Mouse (Mus musculus) limb, embryonic 10.5 days (tissue): ENCODE measurements at regions not wholly inside any gene's neighbourhood (a gene's known extent, or its start where the extent isn't known, plus 50 kb on each side); places are given as distances from the start of the nearest gene placed in this dataset.
A peak's percentile ranks its signal among the peaks of the same experiment; 100 is the strongest.

Experiments
- DNase-seq: peaks from one replicate; pipeline ENCODE4 v3.0.0-alpha.2; 2017; ENCODE audit warnings: low spot score
- H3K27ac ChIP-seq: fragments of 300-500 bp; sonication (generic); 2 replicates; pipeline ENCODE4 v1.5.1; 2016; ENCODE audit warnings: mild to moderate bottlenecking
- H3K27me3 ChIP-seq: fragments of 300-500 bp; sonication (generic); 2 replicates; pipeline ENCODE4 v1.6.1; 2016; ENCODE audit warnings: low read depth, mild to moderate bottlenecking; ENCODE audit not compliant: poor library complexity, severe bottlenecking
- H3K36me3 ChIP-seq: fragments of 300-500 bp; sonication (generic); 2 replicates; pipeline ENCODE4 v1.6.1; 2016; ENCODE audit warnings: mild to moderate bottlenecking, moderate library complexity
- H3K4me1 ChIP-seq: fragments of 300-500 bp; sonication (generic); 2 replicates; pipeline ENCODE4 v1.6.1; 2016
- H3K4me3 ChIP-seq: fragments of 300-500 bp; sonication (generic); 2 replicates; pipeline ENCODE4 v1.5.1; 2016; ENCODE audit warnings: mild to moderate bottlenecking, moderate library complexity
- H3K9me3 ChIP-seq: fragments of 300-500 bp; sonication (generic); replicated peaks from 2 replicates; pipeline ENCODE4 v1.6.1; 2016; ENCODE audit warnings: mild to moderate bottlenecking
- WGBS: fragments of 180-500 bp; shearing (Covaris S2); methylation state at CpG from one replicate; pipeline ENCODE4 v1.1.7; 2016; 5-methylcytosine and 5-hydroxymethylcytosine counted together

DNA sequence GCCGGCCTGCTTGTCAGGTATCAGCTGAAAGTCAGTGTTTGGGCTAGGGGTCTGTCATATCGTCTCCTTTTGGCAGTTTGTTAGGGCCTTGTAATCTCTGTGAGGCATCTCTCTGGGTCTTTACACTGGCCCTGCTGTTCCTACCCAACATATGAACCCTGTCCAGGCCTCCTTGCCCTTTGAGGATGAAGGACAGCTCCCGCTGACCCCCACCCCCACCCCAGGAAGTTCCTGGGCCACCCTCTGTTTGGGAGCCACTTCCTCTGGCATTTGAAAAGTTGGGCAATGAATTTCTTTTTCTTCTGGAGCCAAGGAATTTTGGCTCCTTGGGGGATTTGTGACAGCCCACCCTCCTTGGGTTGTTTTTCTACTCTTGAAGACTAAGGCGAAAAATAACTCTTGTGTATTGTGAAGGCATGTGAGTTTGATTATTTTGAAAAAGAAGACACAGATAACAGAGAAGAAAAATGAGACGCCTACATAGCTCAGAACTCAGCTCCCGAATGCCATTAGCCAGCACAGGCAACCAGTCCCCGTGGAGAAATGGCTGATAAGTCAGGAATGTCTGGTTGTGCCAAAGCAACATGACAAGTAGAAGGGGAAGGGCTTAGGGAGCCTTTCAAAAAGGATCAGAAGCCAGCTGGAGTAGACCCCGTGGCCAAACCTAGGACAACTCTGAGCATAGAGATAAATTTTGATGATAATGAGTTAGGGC lies 249.5 kb downstream of the Gm49356 start:
- Histone ChIP-seq H3K36me3 (no peaks in the 10 kb centered on the region), H3K4me1 (no peaks in the 10 kb centered on the region; the same call in 1 of the 2 replicates), H3K27me3 (no peaks in the 10 kb centered on the region), H3K9me3 (no peaks in the 10 kb centered on the region), H3K4me3 (no peak overlapping the region), H3K27ac (no peak overlapping the region)
- WGBS: 62% methylated on average over 8 of the region's 8 CpGs
- no peak for DNase-seq

DNA sequence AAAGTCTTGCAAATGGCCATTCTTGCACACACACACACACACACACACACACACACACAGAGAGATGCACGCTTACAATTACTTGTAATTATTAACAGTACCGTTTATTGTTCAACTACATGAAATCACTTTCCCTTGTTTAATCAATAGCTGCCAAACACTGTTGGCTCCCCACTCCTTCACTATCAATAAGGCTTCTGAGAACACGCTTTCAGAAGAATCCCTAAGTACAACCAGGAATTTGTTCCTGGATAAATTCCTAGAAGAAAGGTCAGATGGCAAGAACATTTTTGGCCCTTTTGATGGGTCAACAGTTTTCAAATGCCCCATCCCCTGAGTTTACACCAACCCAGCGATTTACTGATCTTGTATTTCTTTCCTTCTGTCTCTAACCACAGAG lies 252.5 kb downstream of the Gm49356 start:
- no peaks in the 10 kb centered on the region for H3K36me3 ChIP-seq
- H3K27ac ChIP-seq: no peak overlapping the region
- no peaks in the 10 kb centered on the region for H3K27me3 ChIP-seq
- no peak overlapping the region for H3K4me3 ChIP-seq
- DNase-seq: no peak
- 87% methylated on average over 4 of the region's 4 CpGs for WGBS
- peaks cover 6% of the 10 kb centered on the region for H3K4me1 ChIP-seq
- no peaks in the 10 kb centered on the region for H3K9me3 ChIP-seq

DNA sequence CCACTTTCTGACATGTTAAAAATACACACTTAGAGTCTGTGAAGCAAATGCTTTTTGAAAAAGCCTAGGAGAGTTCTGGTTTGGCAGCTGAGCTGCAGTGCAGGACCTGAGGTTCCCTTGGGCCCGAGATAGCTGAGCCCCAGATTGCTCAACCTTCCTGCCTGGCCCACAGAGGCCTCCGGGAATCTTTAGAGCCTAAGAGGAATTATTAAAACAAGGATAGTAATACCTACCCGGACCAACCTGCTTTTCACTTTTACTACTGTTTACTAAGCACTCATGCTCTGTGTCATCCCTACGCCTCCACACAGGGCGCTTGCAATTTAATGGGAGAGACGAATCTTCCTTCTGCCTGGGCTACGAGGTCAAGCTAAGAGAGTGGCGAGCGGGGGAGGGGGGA lies 253.4 kb downstream of the Gm49356 start:
- no peaks in the 10 kb centered on the region for H3K9me3 ChIP-seq
- H3K4me3 ChIP-seq: no peak overlapping the region
- WGBS: 77% methylated on average over 9 of the region's 9 CpGs
- H3K27ac ChIP-seq: no peak overlapping the region
- H3K27me3 ChIP-seq: no peaks in the 10 kb centered on the region
- H3K4me1 ChIP-seq: peaks cover 12% of the 10 kb centered on the region
- no peak for DNase-seq
- no peaks in the 10 kb centered on the region for H3K36me3 ChIP-seq

DNA sequence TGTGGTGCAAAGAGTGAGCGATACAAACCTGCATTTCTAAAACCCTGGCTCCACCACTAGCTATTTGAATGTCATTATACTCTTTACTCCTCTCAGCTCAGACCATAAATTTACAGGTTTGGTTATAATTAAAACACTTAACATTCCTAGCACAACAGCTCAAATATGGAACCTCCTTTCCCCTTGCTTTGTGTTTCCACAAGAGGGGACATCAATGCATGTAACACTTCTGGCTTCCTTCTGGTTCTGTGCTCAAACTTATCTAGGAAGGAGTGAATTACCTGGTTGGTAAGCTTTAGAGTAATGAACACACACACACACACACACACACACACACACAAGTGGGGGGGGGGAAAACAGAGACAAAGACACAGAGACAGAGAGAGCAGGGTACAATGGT lies 254.8 kb downstream of the Gm49356 start:
- DNase-seq: no peak
- Histone ChIP-seq H3K36me3 (no peaks in the 10 kb centered on the region), H3K4me3 (no peak overlapping the region), H3K27ac (no peak overlapping the region), H3K27me3 (no peaks in the 10 kb centered on the region), H3K9me3 (no peaks in the 10 kb centered on the region), H3K4me1 (peaks cover 12% of the 10 kb centered on the region)
- 98% methylated on average over 1 of the region's 1 CpGs for WGBS

DNA sequence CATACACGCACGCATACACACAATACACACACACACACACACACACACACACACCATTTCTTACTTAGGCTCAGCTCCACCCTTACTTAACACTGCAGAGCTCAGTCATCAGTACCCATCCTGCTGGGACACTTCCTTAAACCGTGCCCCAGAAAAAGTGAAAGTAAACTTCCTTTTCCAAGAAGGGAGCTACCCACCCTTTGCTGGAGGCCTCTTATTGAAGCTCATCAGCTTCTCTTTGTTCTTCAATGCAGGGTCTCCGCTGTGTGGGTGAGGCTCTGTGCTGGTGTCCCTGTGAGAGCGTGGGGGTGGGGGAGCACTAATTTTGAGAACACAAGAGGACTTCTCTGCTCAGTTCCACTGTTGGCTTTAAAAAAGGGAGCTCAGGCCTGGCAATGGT lies 256.6 kb downstream of the Gm49356 start:
- Histone ChIP-seq H3K27ac (peak overlapping the region; percentile 59), H3K4me1 (peaks cover 12% of the 10 kb centered on the region), H3K4me3 (no peak overlapping the region), H3K27me3 (no peaks in the 10 kb centered on the region), H3K9me3 (no peaks in the 10 kb centered on the region), H3K36me3 (no peaks in the 10 kb centered on the region)
- DNase-seq: no peak
- WGBS: 80% methylated on average over 5 of the region's 5 CpGs

DNA sequence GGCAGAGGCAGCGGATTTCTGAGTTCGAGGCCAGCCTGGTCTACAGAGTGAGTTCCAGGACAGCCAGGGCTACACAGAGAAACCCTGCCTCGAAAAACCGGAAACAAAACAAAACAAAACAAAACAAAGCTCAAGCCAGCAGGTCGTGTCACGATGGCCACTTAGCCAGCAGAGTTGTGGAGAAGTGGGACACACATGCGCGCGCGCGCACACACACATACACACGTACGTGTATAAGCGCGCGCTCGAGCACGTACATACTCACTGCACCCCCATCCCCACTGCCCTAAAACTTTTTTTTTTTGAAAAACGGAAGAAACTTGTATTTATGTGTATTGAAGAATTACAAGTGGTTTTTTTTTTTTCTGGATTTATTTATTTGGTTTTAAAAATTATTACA lies 257.0 kb downstream of the Gm49356 start:
- 89% methylated on average over 19 of the region's 19 CpGs for WGBS
- peak overlapping the region; percentile 59 for H3K27ac ChIP-seq
- H3K4me1 ChIP-seq: peaks cover 12% of the 10 kb centered on the region
- no peaks in the 10 kb centered on the region for H3K36me3 ChIP-seq
- no peaks in the 10 kb centered on the region for H3K27me3 ChIP-seq
- H3K9me3 ChIP-seq: no peaks in the 10 kb centered on the region
- no peak for DNase-seq
- no peak overlapping the region for H3K4me3 ChIP-seq

DNA sequence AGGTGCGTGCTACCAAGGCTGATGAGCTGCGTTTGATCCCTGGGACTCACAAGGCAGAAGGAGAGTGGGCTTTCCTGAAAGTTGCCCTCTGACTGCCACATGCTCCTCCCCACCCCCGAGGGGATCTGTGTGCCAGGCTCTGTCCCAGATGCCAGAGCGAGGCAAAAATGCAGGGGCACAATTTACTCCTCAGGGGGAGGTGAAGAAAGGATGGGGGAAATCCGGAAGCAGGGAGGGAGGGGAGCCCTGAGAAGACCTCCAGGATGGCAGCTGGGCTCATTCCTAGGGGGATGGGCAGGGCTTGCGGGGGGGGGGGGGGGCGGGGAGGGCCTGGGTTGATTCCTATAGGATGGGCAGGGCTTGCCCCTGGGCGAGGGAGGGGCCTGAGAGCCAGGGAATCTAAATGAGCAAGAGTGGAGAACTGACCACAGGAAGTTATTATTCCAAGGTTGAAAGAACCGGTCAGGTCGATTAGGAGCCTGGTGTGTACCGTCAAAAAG lies 257.5 kb downstream of the Gm49356 start:
- peak overlapping the region; percentile 29; the same call in 1 of the 2 replicates for H3K4me3 ChIP-seq
- H3K27ac ChIP-seq: peak overlapping the region; percentile 75
- no peaks in the 10 kb centered on the region for H3K9me3 ChIP-seq
- DNase-seq: peak; percentile 40
- no peaks in the 10 kb centered on the region for H3K36me3 ChIP-seq
- WGBS: 16% methylated on average over 10 of the region's 11 CpGs
- no peaks in the 10 kb centered on the region for H3K27me3 ChIP-seq
- H3K4me1 ChIP-seq: peaks cover 12% of the 10 kb centered on the region

DNA sequence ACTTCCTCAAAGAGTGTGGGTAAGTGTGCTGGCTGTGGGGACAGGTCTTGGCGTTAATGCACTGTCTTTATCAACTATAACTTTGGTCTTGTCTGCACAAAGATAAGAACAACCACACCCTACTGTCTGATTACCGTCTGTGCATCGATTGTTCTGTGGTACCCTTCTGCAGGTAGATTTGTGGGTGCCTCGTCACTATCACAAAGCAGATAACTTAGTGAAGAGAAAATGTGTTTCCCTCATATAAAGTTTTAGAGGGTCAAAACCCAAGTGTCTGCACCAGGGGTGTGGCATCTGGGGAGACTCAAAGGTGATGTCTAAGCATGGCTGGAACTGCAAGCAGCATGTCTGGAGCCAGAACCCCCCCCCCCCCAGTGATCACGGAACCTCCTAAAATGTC lies 259.4 kb downstream of the Gm49356 start:
- H3K27me3 ChIP-seq: no peaks in the 10 kb centered on the region; the same call in 1 of the 2 replicates
- WGBS: 88% methylated on average over 5 of the region's 5 CpGs
- DNase-seq: no peak

DNA sequence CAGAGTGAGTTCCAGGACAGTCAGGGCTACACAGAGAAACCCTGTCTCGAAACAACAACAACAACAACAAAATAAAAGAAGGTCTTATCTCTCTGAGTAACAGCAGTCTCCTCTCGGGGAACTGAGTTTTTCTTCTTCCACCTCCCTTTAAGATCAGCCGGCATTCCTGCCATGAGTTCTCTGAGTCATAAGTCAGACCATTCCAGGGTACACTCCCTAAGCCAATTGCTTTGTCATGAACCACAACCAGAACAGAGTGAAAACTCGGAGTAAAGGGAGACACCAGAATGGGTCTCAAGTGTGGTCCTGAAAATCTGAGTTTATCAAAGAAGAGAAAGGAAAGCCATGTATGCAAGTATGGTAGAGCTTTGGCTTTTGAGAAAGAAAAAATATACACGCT lies 262.4 kb downstream of the Gm49356 start:
- no peaks in the 10 kb centered on the region for H3K9me3 ChIP-seq
- peaks cover 9% of the 10 kb centered on the region for H3K27me3 ChIP-seq
- DNase-seq: no peak
- H3K4me3 ChIP-seq: no peak overlapping the region
- no peaks in the 10 kb centered on the region for H3K36me3 ChIP-seq
- H3K4me1 ChIP-seq: peaks cover 17% of the 10 kb centered on the region
- no peak overlapping the region for H3K27ac ChIP-seq
- WGBS: 85% methylated on average over 5 of the region's 5 CpGs

More for the DNA sequence above, 259.4 kb downstream of the Gm49356 start:
- Histone ChIP-seq H3K36me3 (no peaks in the 10 kb centered on the region), H3K9me3 (no peaks in the 10 kb centered on the region), H3K27ac (no peak overlapping the region), H3K4me1 (peaks cover 12% of the 10 kb centered on the region), H3K4me3 (no peak overlapping the region)

DNA sequence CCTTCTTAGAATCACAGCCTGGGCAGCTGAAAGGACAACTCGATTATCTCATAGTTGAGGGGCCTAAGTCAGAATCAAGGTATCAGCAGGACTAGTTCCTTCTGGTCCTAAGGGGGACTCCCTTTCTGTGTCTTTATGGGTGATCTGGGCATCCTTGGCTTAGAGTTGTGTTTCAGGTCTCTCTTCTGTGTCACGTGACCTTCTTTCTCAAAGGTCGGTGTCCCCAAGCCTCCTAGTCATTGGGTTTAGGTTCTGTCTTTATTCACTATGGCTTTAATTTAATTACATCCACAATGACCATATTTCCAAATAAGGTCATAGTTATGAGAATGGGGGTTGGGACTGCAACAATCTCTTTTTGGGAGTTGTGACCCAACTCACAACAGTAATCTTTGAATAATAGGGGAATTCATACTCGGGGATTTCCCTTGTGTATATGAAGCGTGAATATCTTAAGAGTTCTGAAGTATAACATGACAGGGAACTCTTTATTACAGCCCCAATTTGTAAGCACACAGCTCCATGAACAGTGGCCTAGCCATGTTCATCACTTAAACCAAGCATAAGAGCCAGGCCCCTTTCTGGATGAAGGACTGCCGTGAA lies 263.8 kb downstream of the Gm49356 start:
- peaks cover 9% of the 10 kb centered on the region for H3K27me3 ChIP-seq
- no peak overlapping the region for H3K4me3 ChIP-seq
- H3K9me3 ChIP-seq: no peaks in the 10 kb centered on the region
- DNase-seq: no peak
- peaks cover 10% of the 10 kb centered on the region for H3K4me1 ChIP-seq
- WGBS: 94% methylated on average over 6 of the region's 6 CpGs
- H3K27ac ChIP-seq: no peak overlapping the region
- H3K36me3 ChIP-seq: no peaks in the 10 kb centered on the region

DNA sequence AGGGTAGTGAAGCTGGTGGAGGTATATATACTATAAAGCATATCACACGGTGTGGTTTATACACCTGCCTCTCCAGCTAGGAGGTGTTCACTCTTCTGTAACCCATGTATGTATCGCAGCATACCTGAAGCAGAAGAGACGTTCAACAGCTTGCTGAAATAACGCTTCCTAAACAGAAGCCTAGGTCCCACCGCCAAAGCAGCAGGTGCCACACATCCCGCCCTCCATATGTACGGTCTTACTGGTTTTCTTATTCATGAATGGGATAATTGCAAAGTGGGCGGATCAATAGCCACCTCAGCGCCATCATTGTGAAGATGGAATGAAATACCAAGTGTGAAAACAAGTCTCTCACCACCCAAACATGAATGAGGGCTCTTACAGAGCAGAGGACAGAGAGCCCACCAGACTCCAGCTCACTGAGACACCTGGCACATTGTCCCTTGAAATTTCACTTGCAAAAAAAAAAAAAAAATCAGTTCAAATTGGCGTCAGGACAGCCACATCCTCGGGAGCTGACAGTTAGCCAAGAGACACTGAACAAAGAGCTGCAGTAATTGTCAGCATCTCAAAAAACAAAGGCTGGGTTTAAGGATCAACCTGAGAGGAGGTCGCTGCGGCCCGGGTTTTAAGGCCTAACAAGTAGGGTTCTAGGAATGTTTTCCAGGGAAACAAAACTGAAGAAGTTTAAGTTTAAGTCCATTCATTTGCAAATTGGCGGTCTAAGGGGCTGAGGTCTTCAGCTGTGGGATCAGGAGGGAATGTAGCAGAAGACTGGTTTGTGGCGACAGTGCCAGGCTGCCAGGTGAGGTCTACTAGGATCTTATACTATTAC lies 264.5 kb downstream of the Gm49356 start:
- H3K27ac ChIP-seq: no peak overlapping the region

DNA sequence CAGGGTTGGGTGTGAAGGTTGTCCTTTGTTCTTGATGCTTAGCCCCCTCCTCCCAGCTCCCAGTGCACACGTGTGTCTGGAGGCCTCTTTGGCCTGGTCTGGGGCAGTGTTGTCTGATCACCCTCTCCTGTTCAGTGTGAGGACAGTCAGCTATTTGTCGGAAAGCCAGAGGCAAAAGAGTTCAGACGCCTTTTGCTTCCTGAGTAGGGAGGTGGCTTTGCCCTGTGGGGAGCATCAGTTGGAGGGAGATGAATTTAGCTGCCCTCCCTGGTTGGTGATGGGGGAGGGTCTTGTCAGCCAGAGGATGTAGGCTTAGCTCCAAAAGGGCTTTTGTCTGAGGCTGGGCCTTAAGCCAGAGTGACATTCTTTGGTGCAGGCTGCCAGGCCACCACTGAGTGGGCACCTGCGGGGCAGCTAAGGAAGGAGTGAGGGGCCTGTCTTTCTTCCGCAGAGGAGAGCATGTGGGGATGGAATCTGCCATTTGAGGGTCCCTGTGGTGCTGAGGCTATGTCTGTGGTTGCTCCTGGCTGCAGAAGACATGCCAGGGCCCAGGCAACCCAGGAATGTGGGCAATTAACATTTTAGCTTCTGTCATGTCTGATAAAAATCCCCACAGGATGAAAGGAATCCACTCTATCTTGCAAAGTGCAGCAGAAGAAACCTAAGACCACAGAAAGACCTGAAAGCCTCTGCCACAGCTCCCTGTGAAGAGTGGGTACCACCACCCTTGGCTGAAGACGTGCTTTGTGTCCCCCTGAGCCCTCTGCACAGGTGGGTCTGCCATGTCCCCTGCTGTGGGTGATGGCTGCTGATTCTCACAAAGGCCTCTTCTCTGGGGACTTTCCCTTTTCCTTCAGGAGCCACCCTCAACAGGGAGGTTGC lies 265.6 kb downstream of the Gm49356 start:
- Histone ChIP-seq H3K36me3 (no peaks in the 10 kb centered on the region), H3K27me3 (peaks cover 9% of the 10 kb centered on the region), H3K4me3 (no peak overlapping the region), H3K4me1 (peaks cover 10% of the 10 kb centered on the region), H3K9me3 (no peaks in the 10 kb centered on the region), H3K27ac (peak overlapping the region; percentile 50)
- 32% methylated on average over 6 of the region's 6 CpGs for WGBS
- DNase-seq: no peak

More for the DNA sequence above, 264.5 kb downstream of the Gm49356 start:
- peaks cover 10% of the 10 kb centered on the region for H3K4me1 ChIP-seq
- no peaks in the 10 kb centered on the region for H3K36me3 ChIP-seq
- H3K27me3 ChIP-seq: peaks cover 9% of the 10 kb centered on the region
- H3K9me3 ChIP-seq: no peaks in the 10 kb centered on the region
- H3K4me3 ChIP-seq: no peak overlapping the region
- no peak for DNase-seq
- WGBS: 67% methylated on average over 16 of the region's 16 CpGs
